ENCODE assay signal across 12 mouse cellular contexts in the genomic region with DNA sequence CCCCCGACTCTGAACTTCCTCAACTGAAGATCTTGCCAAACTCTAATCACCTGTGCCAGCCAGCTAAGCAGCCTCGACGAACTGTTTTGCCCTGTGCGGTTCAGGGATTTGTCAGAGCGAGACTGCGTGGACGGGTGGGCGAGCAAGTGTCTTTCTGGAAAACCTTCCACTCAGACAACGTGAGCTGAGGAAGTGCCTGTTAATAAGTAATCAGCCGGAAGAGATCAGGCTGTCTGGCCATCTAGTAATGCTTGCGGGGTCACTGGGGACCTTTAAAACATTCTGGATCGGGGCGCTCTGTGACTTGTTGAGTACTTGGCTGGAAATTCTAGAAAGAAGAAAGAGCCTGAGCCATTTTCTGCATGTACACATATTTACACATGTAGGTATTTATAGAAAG.
A peak's percentile ranks its signal among the peaks of the same experiment; 100 is the strongest.
DNase-seq lines count a peak whose midpoint lies in the region; ATAC-seq and TF ChIP-seq lines count a peak whose summit lies in the region.
"Had no signal": no experiment of that assay in that cellular context is flagged by ENCODE, and none has a peak within 500 bp of the region (broad histone marks: within the 10 kb centered on the region; RNA-seq: fewer than 3 reads in every experiment).

No protein-coding gene starts in this region.

- TF ChIP-seq CTCF in lung, embryonic 14.5 days (IDR thresholded peaks at IDR 0.05; ENCODE audit: low read depth): no peak
- no peak for TF ChIP-seq CTCF in lung, postnatal 0 days (IDR thresholded peaks at IDR 0.05)
- TF ChIP-seq CTCF in midbrain, postnatal 0 days (IDR thresholded peaks at IDR 0.05): no peak

- no peak overlapping the region for H3K4me2 ChIP-seq in lung, embryonic 14.5 days
- H3K4me2 ChIP-seq in lung, postnatal 0 days (replicated peaks; ENCODE audit: low read depth, low read length): no peak overlapping the region
- H3K4me2 ChIP-seq in midbrain, postnatal 0 days (ENCODE audit: low read depth, low read length, poor library complexity, severe bottlenecking): no peak overlapping the region
- H3K4me2 ChIP-seq: embryonic facial prominence, embryonic 12.5 days had no signal

- no peaks in the 10 kb centered on the region for H3K36me3 ChIP-seq in heart, embryonic 10.5 days
- no peaks in the 10 kb centered on the region for H3K36me3 ChIP-seq in lung, embryonic 14.5 days (ENCODE audit: insufficient read depth)
- no peaks in the 10 kb centered on the region for H3K36me3 ChIP-seq in lung, postnatal 0 days (ENCODE audit: insufficient read depth, low read length)
- no peaks in the 10 kb centered on the region for H3K36me3 ChIP-seq in midbrain, postnatal 0 days (ENCODE audit: insufficient read depth, low read length)
- H3K36me3 ChIP-seq: embryonic facial prominence, embryonic 12.5 days; lung, embryonic 15.5 days had no signal

- H3K4me1 ChIP-seq in heart, embryonic 10.5 days: peaks cover 82% of the 10 kb centered on the region
- H3K4me1 ChIP-seq in lung, embryonic 14.5 days (ENCODE audit: insufficient read depth): peaks cover 43% of the 10 kb centered on the region
- peaks cover 2% of the 10 kb centered on the region; the same call in 1 of the 2 replicates for H3K4me1 ChIP-seq in lung, postnatal 0 days (ENCODE audit: insufficient read depth, low read depth, low read length)
- H3K4me1 ChIP-seq in midbrain, postnatal 0 days (ENCODE audit: insufficient read depth, low read length): no peaks in the 10 kb centered on the region; the same call in 1 of the 2 replicates

- ATAC-seq in lung, embryonic 14.5 days (ENCODE audit: insufficient read depth): no peak
- ATAC-seq in lung, postnatal 0 days: no peak
- ATAC-seq in midbrain, postnatal 0 days (ENCODE audit: low FRiP score): no peak
- ATAC-seq: CD4-positive, CD25-positive, alpha-beta regulatory T cell, adult 4 months had no signal

- DNase-seq in heart, embryonic 10.5 days (ENCODE audit: low spot score): no peak
- no peak for DNase-seq in heart, postnatal 25 days (ENCODE audit: low spot score)
- DNase-seq in lung, embryonic 14.5 days: no peak
- no peak for DNase-seq in lung, postnatal 0 days (ENCODE audit: low spot score)
- DNase-seq in kidney, adult 9 months: peak; percentile 54
- peak; percentile 28 for DNase-seq in midbrain, postnatal 0 days (ENCODE audit: low spot score)
- DNase-seq in thymus, postnatal 14 days: no peak
- DNase-seq in urinary bladder, postnatal 14 days (ENCODE audit: low spot score): no peak
- DNase-seq: cerebellum, adult 11-12 months had no signal

- peak overlapping the region; percentile 74; the same call in 1 of the 2 replicates for H3K27ac ChIP-seq in heart, embryonic 10.5 days
- H3K27ac ChIP-seq in lung, embryonic 14.5 days (ENCODE audit: low read depth): peak overlapping the region; percentile 36; the same call in 1 of the 2 replicates
- H3K27ac ChIP-seq in lung, postnatal 0 days (ENCODE audit: low read length): no peak overlapping the region
- H3K27ac ChIP-seq in midbrain, postnatal 0 days (ENCODE audit: low read depth, low read length): no peak overlapping the region

- H3K9me3 ChIP-seq in heart, embryonic 10.5 days: no peaks in the 10 kb centered on the region
- no peaks in the 10 kb centered on the region for H3K9me3 ChIP-seq in lung, embryonic 14.5 days (ENCODE audit: low read depth, low read length)
- no peaks in the 10 kb centered on the region for H3K9me3 ChIP-seq in lung, postnatal 0 days (ENCODE audit: low read length)
- H3K9me3 ChIP-seq in midbrain, postnatal 0 days (ENCODE audit: low read length): no peaks in the 10 kb centered on the region
- H3K9me3 ChIP-seq: embryonic facial prominence, embryonic 12.5 days; lung, embryonic 15.5 days had no signal

- 65% methylated on average over 13 of the region's 13 CpGs for WGBS in heart, embryonic 10.5 days
- WGBS in lung, embryonic 14.5 days: 30% methylated on average over 13 of the region's 13 CpGs
- 29% methylated on average over 13 of the region's 13 CpGs for WGBS in lung, postnatal 0 days
- 44% methylated on average over 13 of the region's 13 CpGs for WGBS in midbrain, postnatal 0 days

- no peak overlapping the region for H3K9ac ChIP-seq in lung, embryonic 14.5 days
- no peak overlapping the region for H3K9ac ChIP-seq in lung, postnatal 0 days (replicated peaks; ENCODE audit: low read depth)
- H3K9ac ChIP-seq in midbrain, postnatal 0 days (replicated peaks; ENCODE audit: low read length, poor library complexity, severe bottlenecking): no peak overlapping the region
- H3K9ac ChIP-seq: embryonic facial prominence, embryonic 12.5 days; lung, embryonic 15.5 days had no signal

- TF ChIP-seq EP300 in lung, postnatal 0 days (IDR thresholded peaks at IDR 0.05): no peak

- no peak overlapping the region for H3K4me3 ChIP-seq in heart, embryonic 10.5 days
- no peak overlapping the region for H3K4me3 ChIP-seq in lung, embryonic 14.5 days (ENCODE audit: low read depth, low read length)
- H3K4me3 ChIP-seq in lung, postnatal 0 days (ENCODE audit: low read depth, low read length): no peak overlapping the region
- no peak overlapping the region for H3K4me3 ChIP-seq in midbrain, postnatal 0 days (ENCODE audit: low read depth, low read length)
- H3K4me3 ChIP-seq: embryonic facial prominence, embryonic 12.5 days; lung, embryonic 15.5 days had no signal

- intact Hi-C loops in heart, postnatal 25 days (cut with DNase I): loop anchor here (5.0 kb wide), 1 partner anchor 163 kb away; the partner anchor contains the start of gene Mpped2

- no peaks in the 10 kb centered on the region for H3K27me3 ChIP-seq in heart, embryonic 10.5 days (ENCODE audit: insufficient read depth, poor library complexity, severe bottlenecking)
- no peaks in the 10 kb centered on the region for H3K27me3 ChIP-seq in lung, embryonic 14.5 days (ENCODE audit: insufficient read depth, low read length)
- no peaks in the 10 kb centered on the region for H3K27me3 ChIP-seq in lung, postnatal 0 days (replicated peaks; ENCODE audit: insufficient read depth, low read length)
- no peaks in the 10 kb centered on the region for H3K27me3 ChIP-seq in midbrain, postnatal 0 days (ENCODE audit: insufficient read depth, low read length)
- H3K27me3 ChIP-seq: embryonic facial prominence, embryonic 12.5 days; lung, embryonic 15.5 days had no signal

Comparison
In these comparisons a context has a peak if more than half of its experiments do, and no peak if none do; other contexts are left out.
1. H3K27ac ChIP-seq: peak in heart, embryonic 10.5 days (single experiment) and lung, embryonic 14.5 days (single experiment); none in lung, postnatal 0 days (single experiment) and midbrain, postnatal 0 days (single experiment).
2. DNase-seq: peak in kidney, adult 9 months (single experiment) and midbrain, postnatal 0 days (single experiment); none in heart, embryonic 10.5 days (single experiment), heart, postnatal 25 days (single experiment), lung, embryonic 14.5 days (single experiment), lung, postnatal 0 days (single experiment), thymus, postnatal 14 days (single experiment) and urinary bladder, postnatal 14 days (single experiment).